Mouse (Mus musculus) induced T-regulatory cell, adult 2 months (primary cell): ENCODE measurements around the gene Grm4.
A peak's percentile ranks its signal among the peaks of the same experiment; 100 is the strongest.

Experiments
- DNase-seq: peaks from one replicate; pipeline ENCODE4 v3.0.0-alpha.2; 2012; ENCODE audit warnings: low read depth

Gene Grm4

DNA sequence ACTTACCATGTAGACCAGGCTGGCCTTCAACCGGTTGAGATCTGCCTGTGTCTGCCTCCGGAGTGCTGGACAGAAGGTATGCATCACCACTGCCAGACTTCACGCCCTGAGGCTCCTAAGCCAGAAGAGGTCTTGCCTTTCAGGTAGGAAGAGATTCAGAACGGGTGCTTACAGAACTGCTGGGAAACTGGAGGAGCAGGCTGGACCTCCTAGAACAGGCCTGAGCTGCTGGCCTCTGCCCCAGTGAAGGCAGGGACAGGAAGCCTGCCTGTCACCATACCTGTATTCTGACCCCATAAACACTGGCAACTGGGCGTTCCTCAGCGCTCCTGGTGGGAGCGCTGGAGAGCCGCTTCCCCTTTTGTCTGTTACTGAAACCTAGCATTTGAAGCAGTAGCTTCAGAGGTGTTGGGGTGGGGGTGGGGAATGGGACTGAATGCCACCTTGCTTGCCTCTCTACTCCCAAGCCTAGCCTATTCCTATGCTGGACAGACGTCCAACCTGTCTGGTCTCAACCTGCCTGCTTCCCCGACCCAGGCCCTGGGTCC lies 30.3 kb upstream of the Grm4 start:
- DNase-seq = no peak

GRCm38 (mm10) chr17:27549234-27549633 lies 28.0 kb upstream of the Grm4 start:
- no peak for DNase-seq

DNA sequence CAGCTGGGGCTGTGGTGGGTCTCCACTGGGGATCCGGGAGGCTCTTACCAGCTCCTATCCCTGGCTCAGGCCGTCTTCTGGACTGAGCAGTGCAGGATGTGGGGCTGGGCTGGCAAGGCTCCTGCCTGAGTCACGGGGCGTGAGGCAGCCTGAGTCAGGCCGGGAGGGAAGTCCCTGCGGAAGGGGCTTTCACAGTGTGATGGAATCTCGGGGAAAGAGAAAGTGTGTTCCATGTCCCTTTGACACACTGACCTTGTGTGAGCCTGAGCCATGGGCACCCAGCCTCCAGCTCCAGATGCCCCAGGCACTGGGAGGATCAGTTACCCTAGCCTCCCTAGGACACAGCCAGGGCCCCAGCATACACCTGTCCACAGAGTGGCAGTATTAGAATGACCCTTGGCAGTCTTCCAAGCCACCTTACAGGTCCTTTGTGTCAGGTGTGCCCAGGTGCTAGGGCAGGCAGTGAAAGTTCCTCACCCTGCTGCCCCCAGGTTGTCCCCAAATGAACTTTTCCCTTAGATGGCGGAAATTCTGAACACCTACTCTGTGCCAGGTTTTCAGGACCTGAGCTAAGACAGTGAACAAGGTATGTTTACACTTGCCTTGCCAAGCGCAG lies 26.2 kb upstream of the Grm4 start:
- DNase-seq = no peak

DNA sequence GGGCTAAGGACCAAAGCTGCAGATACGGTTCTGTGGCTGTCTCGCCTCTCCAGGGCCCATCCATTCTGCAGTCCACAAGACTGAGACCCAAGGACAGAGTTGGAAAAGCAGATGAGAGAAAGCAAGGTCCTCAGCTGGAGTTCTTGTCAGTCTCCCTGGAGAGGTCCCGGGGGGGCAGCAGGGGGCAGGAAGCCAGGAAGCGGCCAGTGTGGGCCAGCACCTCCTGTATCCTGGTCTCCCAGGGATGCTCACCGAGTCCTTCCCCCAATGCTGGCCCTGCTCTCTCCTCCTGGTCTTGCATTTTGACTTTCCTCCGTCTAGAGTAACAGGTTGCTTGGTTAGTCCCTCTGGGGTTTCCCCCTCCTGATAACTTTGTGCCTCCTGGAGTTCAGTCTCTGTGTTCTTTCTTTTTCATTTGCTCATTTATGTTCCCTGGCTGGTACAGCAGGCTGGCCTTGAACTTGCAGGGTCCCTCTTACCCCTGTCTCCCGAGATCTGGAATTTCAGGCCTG lies 25.4 kb upstream of the Grm4 start:
- DNase-seq = no peak

DNA sequence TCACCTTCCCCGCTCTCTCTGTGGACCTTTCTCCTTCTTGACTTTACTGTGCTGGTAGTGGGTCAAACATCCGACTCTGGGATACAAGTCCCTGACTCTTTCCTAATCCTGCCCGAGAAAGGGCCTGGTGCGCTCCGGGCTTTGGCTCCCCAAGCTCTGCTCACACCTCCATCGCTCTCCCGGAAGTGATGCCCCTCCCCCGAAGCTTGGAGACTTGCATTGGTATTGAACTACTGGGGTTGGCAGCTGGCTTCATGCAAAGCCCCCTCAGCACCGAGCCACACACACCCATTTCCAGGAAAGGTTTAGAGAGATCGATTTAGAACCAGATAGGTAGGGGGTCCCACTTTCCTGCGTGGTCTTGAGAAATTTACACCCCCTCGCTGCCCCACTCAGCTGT lies 24.8 kb upstream of the Grm4 start:
- no peak for DNase-seq

DNA sequence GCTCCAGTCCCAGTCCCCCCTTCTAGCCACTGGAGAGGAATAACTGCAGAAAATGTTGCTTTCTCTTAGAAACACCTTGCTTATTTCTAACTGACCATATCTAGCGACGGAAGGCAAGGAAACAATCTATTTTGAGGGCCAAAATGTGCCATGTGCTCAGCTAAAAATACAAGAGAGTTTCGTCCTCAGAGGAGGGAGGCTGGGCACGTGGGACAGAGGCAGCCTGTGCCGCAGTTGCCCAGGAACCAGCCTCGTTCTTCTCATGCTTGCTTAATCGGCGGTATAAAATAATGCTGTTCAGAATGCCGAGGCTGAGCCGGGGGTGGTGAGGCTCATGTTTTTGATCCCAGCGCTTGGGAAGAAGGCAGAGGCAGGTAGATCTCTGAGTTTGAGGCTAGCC lies 23.3 kb upstream of the Grm4 start:
- no peak for DNase-seq

GRCm38 (mm10) chr17:27541984-27542383 lies 20.8 kb upstream of the Grm4 start:
- no peak for DNase-seq

GRCm38 (mm10) chr17:27541261-27541660 lies 20.1 kb upstream of the Grm4 start:
- no peak for DNase-seq

- DNase-seq = peak; percentile 90
Observed at GRCm38 (mm10) chr17:27534718-27535117, 13.5 kb upstream of the Grm4 start.

- DNase-seq = peak; percentile 52
Observed at GRCm38 (mm10) chr17:27533354-27533753, 12.2 kb upstream of the Grm4 start.

- no peak for DNase-seq
Observed at GRCm38 (mm10) chr17:27532095-27532494, 10.9 kb upstream of the Grm4 start.

DNA sequence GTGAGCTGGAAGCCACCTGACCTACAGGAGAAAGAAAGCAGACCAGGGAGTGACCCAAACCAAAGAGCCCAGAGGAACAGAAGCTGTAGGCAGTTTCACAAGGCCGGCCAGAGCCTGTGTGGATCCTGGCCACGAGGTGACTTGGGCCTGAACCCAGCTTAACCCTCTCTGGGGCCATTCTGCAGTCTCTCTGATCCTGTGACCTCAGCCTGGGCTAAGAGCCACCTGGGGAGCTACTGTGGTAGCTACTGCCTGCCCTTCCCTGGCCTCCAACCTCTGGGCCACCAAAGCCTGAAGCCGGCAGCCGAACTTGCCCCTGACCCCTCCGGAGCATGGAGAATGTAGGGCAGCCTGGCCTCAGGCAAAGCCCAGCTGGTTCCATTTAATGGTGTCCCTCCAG lies 7.6 kb upstream of the Grm4 start:
- DNase-seq = no peak

GRCm38 (mm10) chr17:27528030-27528429 lies 6.8 kb upstream of the Grm4 start:
- no peak for DNase-seq

- DNase-seq = no peak
Observed at GRCm38 (mm10) chr17:27527188-27527587, 6.0 kb upstream of the Grm4 start.

- no peak for DNase-seq
Observed at GRCm38 (mm10) chr17:27523121-27523520, 1.9 kb upstream of the Grm4 start.

GRCm38 (mm10) chr17:27520557-27520956 lies 646 bp downstream of the Grm4 start:
- peak; percentile 69 for DNase-seq

DNA sequence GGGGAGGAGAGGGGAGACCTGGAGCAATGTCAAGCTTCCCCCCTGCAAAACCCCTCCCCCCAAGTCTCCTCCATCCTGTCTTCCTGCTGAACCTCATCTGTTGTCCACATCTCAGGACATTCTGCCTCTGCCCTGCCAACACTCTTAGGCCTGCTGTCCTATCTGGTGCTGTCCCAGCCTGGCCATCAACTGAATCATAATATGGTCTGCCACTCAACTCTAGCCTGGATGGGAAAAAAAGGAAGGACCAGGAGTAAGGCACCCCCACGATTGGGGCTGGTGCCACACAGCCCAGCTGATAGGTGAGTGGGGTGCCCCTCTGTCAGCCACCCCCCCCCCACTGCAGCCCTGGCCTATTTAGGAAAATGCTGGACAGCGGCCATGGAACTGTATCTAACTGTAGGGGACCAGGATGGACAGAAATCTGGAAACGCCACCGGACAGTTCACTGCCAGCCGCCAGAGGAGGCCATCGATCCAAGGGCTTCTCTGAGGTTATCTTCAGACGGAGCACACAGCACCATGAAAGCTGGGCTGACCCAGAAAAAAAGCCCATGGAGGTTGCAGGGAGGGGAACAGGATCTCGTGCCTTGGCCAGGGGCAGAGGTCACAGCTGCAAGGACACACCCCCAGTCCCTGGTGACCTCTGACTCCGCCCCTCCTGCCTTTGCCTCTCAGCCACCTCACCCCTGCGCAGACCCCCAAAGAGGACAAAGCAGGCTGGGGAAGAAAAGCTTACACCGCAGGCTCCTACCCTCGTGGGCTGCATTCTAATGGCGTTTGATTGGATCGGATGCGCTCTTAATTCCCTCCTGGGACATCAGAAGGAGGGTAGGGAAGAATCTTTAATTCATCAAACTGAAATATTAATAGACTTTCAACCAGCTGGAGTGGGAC lies 2.3 kb downstream of the Grm4 start:
- DNase-seq = no peak

DNA sequence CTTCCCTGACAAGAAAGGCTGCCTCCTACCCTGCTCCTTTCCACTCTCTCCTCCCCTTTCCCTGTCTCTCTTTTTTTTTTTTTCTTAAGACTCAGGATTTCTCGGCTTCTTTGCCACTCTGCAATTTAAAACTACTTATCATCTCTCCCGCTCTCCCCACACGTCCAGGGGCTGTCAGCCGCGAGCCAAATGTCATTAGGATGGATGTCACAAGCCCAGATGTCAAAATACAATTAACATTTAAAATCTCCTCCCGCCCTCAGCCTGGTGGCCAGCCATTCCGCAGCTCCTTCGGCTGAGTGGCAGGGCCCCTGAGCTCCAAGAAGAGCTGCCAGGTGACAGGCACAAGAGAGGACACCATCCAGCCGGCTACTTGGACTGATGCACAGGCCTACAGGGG lies 2.9 kb downstream of the Grm4 start:
- DNase-seq = no peak

GRCm38 (mm10) chr17:27513916-27514762 lies 7.1 kb downstream of the Grm4 start:
- DNase-seq = no peak

GRCm38 (mm10) chr17:27513279-27513915 lies 7.8 kb downstream of the Grm4 start:
- no peak for DNase-seq

DNA sequence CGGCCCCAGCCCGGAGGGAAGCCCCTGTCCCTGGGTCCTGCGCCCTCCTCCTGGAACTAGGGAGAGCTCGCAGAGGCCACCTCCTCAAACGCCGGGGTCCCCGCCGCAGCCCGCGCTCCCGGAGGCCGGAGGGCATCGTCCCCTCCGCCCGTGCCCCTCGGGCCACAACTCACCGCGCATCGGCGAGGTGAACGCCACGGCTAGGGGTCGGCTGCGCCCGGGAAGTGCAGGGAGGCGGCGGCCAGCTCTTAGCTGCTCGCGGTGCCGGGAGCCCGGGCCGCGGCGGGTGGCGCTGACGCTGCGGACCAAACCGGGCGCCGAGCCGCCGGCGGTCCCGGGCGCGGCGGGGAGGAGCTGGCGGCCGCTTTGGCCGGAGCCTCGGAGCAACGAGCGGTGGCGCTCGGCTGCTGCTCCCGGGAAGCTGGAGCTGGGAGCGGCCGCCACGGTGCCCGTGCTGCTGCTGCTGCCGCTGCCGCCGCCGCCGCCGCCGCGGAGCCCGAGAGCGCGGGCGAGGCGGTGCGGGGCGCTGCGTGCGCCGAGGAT lies 8.5 kb downstream of the Grm4 start:
- DNase-seq = no peak
